Mouse (Mus musculus): Measurements from ENCODE around the gene Gm10778. TPM values are rescaled to one million over a fixed set of nuclear protein-coding genes. Genes with fewer than 3 reads are reported as not detected.
"Not testable (repeated sequence)": the region's sequence is repeated elsewhere in the genome, so short reads cannot be mapped to it uniquely, and the experiment has no call there.

Gene Gm10778
- 3.8 and 4.0 TPM in 2 replicates for polyA plus RNA-seq (2015; fragmentation: Nextera tagmentation; extraction: Ambion mirVana)

- peak within 1 kb of the TSS; percentile 73; the same call in 1 of the 2 replicates for H3K27ac ChIP-seq (ENCODE audit: low read length)
- peak within 1 kb of the TSS; percentile 76 for H3K9ac ChIP-seq (ENCODE audit: low read length)
- WGBS: 1% methylated on average over 34 of the region's 52 CpGs
- H3K27me3 ChIP-seq (ENCODE audit: control insufficient read depth, insufficient read depth, low read length); H3K36me3 ChIP-seq (ENCODE audit: control insufficient read depth, insufficient read depth, low read length); H3K4me1 ChIP-seq (ENCODE audit: control insufficient read depth, insufficient read depth, low read length); H3K9me3 ChIP-seq (replicated peaks; ENCODE audit: control insufficient read depth, low read length): not testable (repeated sequence)
- peak; percentile 94 for ATAC-seq (ENCODE audit: insufficient read depth, low FRiP score)
- peak within 1 kb of the TSS; percentile 67 for H3K4me2 ChIP-seq (ENCODE audit: low read depth, low read length)
- H3K4me3 ChIP-seq (replicated peaks; ENCODE audit: low read length): peak within 1 kb of the TSS; percentile 56
These were observed at the start of gene Gm10778 for GRCm38 (mm10) chr10:81648803-81649775. Gene Gm10778 (plus strand): TSS chr10:81649059.

- H3K27ac ChIP-seq (ENCODE audit: low read length): no peak overlapping the region
- WGBS: 63% methylated on average over 5 of the region's 5 CpGs
- H3K36me3 ChIP-seq (ENCODE audit: control insufficient read depth, insufficient read depth, low read length): no peaks in the 10 kb centered on the region
These were observed 49.2 kb upstream of the Gm10778 start for GRCm38 (mm10) chr10:81599630-81600029.

DNA sequence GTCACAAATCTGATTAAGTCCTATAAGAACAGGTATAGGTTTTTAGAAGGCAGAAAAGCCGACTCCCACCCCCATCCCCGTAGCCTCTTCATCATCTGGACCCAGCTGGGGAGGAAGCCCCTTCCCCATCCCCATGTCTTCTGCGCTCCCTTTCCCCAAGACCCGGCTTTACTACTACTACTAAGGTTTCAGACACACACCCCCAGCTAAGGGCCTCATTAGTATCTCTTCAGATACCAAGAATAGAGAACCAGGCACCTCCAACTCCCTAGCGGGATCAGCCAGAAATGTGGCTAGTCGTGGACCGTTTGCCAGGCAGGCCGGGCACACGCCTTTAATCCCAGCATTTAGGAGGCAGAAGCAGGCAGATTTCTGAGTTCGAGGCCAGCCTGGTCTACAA, 48.8 kb upstream of the Gm10778 start:
- H3K27ac ChIP-seq (ENCODE audit: low read length): 0 out of 2 replicates have a peak overlapping the region, but pooled peaks have one; percentile 16
- no peak for ATAC-seq (ENCODE audit: insufficient read depth, low FRiP score)
- H3K36me3 ChIP-seq (ENCODE audit: control insufficient read depth, insufficient read depth, low read length): no peaks in the 10 kb centered on the region
- no peak overlapping the region for H3K9ac ChIP-seq (ENCODE audit: low read length)
- H3K4me1 ChIP-seq (ENCODE audit: control insufficient read depth, insufficient read depth, low read length): peaks cover 47% of the 10 kb centered on the region
- no peak overlapping the region for H3K4me2 ChIP-seq (ENCODE audit: low read depth, low read length)
- no peaks in the 10 kb centered on the region for H3K9me3 ChIP-seq (replicated peaks; ENCODE audit: control insufficient read depth, low read length)
- H3K4me3 ChIP-seq (replicated peaks; ENCODE audit: low read length): no peak overlapping the region
- WGBS: 51% methylated on average over 10 of the region's 10 CpGs
- H3K27me3 ChIP-seq (ENCODE audit: control insufficient read depth, insufficient read depth, low read length): no peaks in the 10 kb centered on the region

More at GRCm38 (mm10) chr10:81599630-81600029, 49.2 kb upstream of the Gm10778 start:
- Histone ChIP-seq H3K4me1 (ENCODE audit: control insufficient read depth, insufficient read depth, low read length) (peaks cover 43% of the 10 kb centered on the region), H3K9me3 (replicated peaks; ENCODE audit: control insufficient read depth, low read length) (no peaks in the 10 kb centered on the region), H3K4me2 (ENCODE audit: low read depth, low read length) (no peak overlapping the region), H3K27me3 (ENCODE audit: control insufficient read depth, insufficient read depth, low read length) (no peaks in the 10 kb centered on the region), H3K4me3 (replicated peaks; ENCODE audit: low read length) (no peak overlapping the region), H3K9ac (ENCODE audit: low read length) (no peak overlapping the region)
- no peak for ATAC-seq (ENCODE audit: insufficient read depth, low FRiP score)

DNA sequence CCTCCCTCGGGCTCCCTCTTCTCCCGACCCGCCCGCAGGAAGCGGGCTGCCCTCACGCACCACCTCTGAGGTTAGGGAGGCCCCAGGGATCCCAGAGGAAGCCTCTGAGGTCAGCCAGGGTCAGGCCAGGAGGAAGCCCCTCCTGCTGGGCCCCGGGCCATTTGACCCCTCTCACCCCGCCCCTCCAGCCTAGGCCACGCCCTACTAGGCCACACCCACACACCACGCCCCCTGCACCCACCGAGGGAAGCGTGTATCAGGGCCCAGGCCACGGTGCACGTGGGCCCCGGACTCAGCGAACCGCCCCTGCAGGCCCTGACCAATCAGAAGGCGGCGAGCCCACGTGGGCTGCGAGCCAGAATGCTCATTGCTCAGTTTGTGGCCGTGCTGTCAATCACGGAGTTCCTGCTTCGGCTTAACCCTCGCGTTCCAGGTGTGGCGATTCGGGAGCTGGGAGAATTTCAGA, 48.1 kb upstream of the Gm10778 start, which contains the start of gene Tle6:
Tle6 (minus strand) TSS at position 336 of the 466 bp plus-strand sequence.
- peak within 1 kb of the TSS; percentile 51 for H3K9ac ChIP-seq (ENCODE audit: low read length)
- no peaks in the 10 kb centered on the region for H3K27me3 ChIP-seq (ENCODE audit: control insufficient read depth, insufficient read depth, low read length)
- H3K4me3 ChIP-seq (replicated peaks; ENCODE audit: low read length): peak within 1 kb of the TSS; percentile 33
- peak within 1 kb of the TSS; percentile 53 for H3K27ac ChIP-seq (ENCODE audit: low read length)
- no peaks in the 10 kb centered on the region for H3K9me3 ChIP-seq (replicated peaks; ENCODE audit: control insufficient read depth, low read length)
- 0% methylated on average over 28 of the region's 28 CpGs for WGBS
- peak; percentile 89 for ATAC-seq (ENCODE audit: insufficient read depth, low FRiP score)
- peaks cover 45% of the 10 kb centered on the region for H3K4me1 ChIP-seq (ENCODE audit: control insufficient read depth, insufficient read depth, low read length)
- H3K36me3 ChIP-seq (ENCODE audit: control insufficient read depth, insufficient read depth, low read length): no peaks in the 10 kb centered on the region
- peak within 1 kb of the TSS; percentile 58 for H3K4me2 ChIP-seq (ENCODE audit: low read depth, low read length)

DNA sequence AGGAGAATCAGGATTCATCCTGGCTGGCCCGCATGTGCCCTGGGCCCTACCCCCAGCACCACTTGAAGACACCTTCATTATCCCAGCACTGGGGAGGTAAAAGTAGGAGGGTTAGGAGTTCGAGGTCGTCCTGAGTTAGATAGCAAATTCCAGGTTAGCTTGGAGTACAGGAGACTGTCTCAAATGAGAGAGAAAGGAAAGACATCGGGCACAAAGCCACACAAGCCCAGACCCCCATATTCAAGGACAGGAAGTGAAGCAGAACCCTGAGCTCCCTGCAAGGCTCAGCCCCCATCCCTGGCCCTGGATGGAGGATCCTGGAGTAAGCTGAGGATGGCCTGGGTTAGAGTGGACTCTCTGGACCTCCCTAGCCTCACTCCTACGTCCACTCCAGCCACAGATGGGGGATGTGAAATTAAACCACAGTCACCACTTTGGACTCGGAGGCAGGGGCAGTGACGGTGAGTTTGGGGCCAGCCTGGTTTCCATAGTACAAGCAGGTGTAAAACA, 47.4 kb upstream of the Gm10778 start:
- H3K4me1 ChIP-seq (ENCODE audit: control insufficient read depth, insufficient read depth, low read length): peaks cover 41% of the 10 kb centered on the region
- 31% methylated on average over 7 of the region's 7 CpGs for WGBS

GRCm38 (mm10) chr10:81602741-81603151, 46.1 kb upstream of the Gm10778 start:
- Histone ChIP-seq H3K36me3 (ENCODE audit: control insufficient read depth, insufficient read depth, low read length) (no peaks in the 10 kb centered on the region), H3K9me3 (replicated peaks; ENCODE audit: control insufficient read depth, low read length) (no peaks in the 10 kb centered on the region), H3K4me2 (ENCODE audit: low read depth, low read length) (no peak overlapping the region), H3K9ac (ENCODE audit: low read length) (no peak overlapping the region), H3K4me1 (ENCODE audit: control insufficient read depth, insufficient read depth, low read length) (peaks cover 34% of the 10 kb centered on the region), H3K27me3 (ENCODE audit: control insufficient read depth, insufficient read depth, low read length) (no peaks in the 10 kb centered on the region), H3K27ac (ENCODE audit: low read length) (no peak overlapping the region), H3K4me3 (replicated peaks; ENCODE audit: low read length) (no peak overlapping the region)
- no peak for ATAC-seq (ENCODE audit: insufficient read depth, low FRiP score)
- WGBS: 17% methylated on average over 4 of the region's 4 CpGs

More for the DNA sequence above, 47.4 kb upstream of the Gm10778 start:
- Histone ChIP-seq H3K27ac (ENCODE audit: low read length) (peak overlapping the region; percentile 12; the same call in 1 of the 2 replicates), H3K36me3 (ENCODE audit: control insufficient read depth, insufficient read depth, low read length) (no peaks in the 10 kb centered on the region), H3K9ac (ENCODE audit: low read length) (peak overlapping the region; percentile 31; the same call in 1 of the 2 replicates), H3K4me3 (replicated peaks; ENCODE audit: low read length) (peak overlapping the region; percentile 33), H3K27me3 (ENCODE audit: control insufficient read depth, insufficient read depth, low read length) (no peaks in the 10 kb centered on the region), H3K4me2 (ENCODE audit: low read depth, low read length) (peak overlapping the region; percentile 58), H3K9me3 (replicated peaks; ENCODE audit: control insufficient read depth, low read length) (no peaks in the 10 kb centered on the region)
- ATAC-seq (ENCODE audit: insufficient read depth, low FRiP score): no peak

- no peak overlapping the region for H3K27ac ChIP-seq (ENCODE audit: low read length)
- 0 out of 2 replicates have a peak overlapping the region, but pooled peaks have one; percentile 15 for H3K4me3 ChIP-seq (replicated peaks; ENCODE audit: low read length)
- 74% methylated on average over 12 of the region's 12 CpGs for WGBS
- no peaks in the 10 kb centered on the region for H3K27me3 ChIP-seq (ENCODE audit: control insufficient read depth, insufficient read depth, low read length)
- peak overlapping the region; percentile 63 for H3K9ac ChIP-seq (ENCODE audit: low read length)
- H3K4me1 ChIP-seq (ENCODE audit: control insufficient read depth, insufficient read depth, low read length): peaks cover 32% of the 10 kb centered on the region
- H3K9me3 ChIP-seq (replicated peaks; ENCODE audit: control insufficient read depth, low read length): no peaks in the 10 kb centered on the region
- H3K4me2 ChIP-seq (ENCODE audit: low read depth, low read length): peak overlapping the region; percentile 64; the same call in 1 of the 2 replicates
- H3K36me3 ChIP-seq (ENCODE audit: control insufficient read depth, insufficient read depth, low read length): no peaks in the 10 kb centered on the region
- no peak for ATAC-seq (ENCODE audit: insufficient read depth, low FRiP score)
These were observed 44.6 kb upstream of the Gm10778 start for GRCm38 (mm10) chr10:81604019-81604967.

- ATAC-seq (ENCODE audit: insufficient read depth, low FRiP score): peak; percentile 7; the same call in 1 of the 2 replicates
- 18% methylated on average over 29 of the region's 29 CpGs for WGBS
- H3K9ac ChIP-seq (ENCODE audit: low read length): peak overlapping the region; percentile 68
- no peaks in the 10 kb centered on the region for H3K9me3 ChIP-seq (replicated peaks; ENCODE audit: control insufficient read depth, low read length)
- peak overlapping the region; percentile 52 for H3K4me3 ChIP-seq (replicated peaks; ENCODE audit: low read length)
- peak overlapping the region; percentile 64 for H3K4me2 ChIP-seq (ENCODE audit: low read depth, low read length)
- peaks cover 29% of the 10 kb centered on the region for H3K4me1 ChIP-seq (ENCODE audit: control insufficient read depth, insufficient read depth, low read length)
- H3K27me3 ChIP-seq (ENCODE audit: control insufficient read depth, insufficient read depth, low read length): no peaks in the 10 kb centered on the region
- H3K36me3 ChIP-seq (ENCODE audit: control insufficient read depth, insufficient read depth, low read length): no peaks in the 10 kb centered on the region
- peak overlapping the region; percentile 96 for H3K27ac ChIP-seq (ENCODE audit: low read length)
These were observed 43.7 kb upstream of the Gm10778 start for GRCm38 (mm10) chr10:81604968-81605665.
